Mouse (Mus musculus) kidney, adult 2 months (tissue): ENCODE results near the gene Hectd1.

ENCODE experiments used
- CTCF ChIP-seq: fragments of 200-500 bp; conservative IDR thresholded peaks from 2 replicates; pipeline ENCODE4 v1.5.1; 2011; ENCODE audit warnings: low read depth, mild to moderate bottlenecking, control low read depth, low read length, moderate library complexity, mixed read lengths; ENCODE audit not compliant: insufficient read depth, insufficient read length
- POLR2A ChIP-seq: fragments of 200-500 bp; IDR thresholded peaks from one replicate; pipeline ENCODE4 v1.6.1; 2011; ENCODE audit warnings: low read depth, low read length, control low read depth

- TF ChIP-seq CTCF (no peak), POLR2A (no peak)
Observed at GRCm38 (mm10) chr12:51755938-51756598, 73.3 kb downstream of the Hectd1 start.
